Mouse (Mus musculus) G1E (cell line): ENCODE data around the gene Myo5a. TPM values are rescaled to one million over a fixed set of nuclear protein-coding genes. Genes with fewer than 3 reads are reported as not detected.

ENCODE experiments used
- ATAC-seq: 2 replicates; pipeline ENCODE4 v1.8.0; 2016; ENCODE audit warnings: mild to moderate bottlenecking; ENCODE audit not compliant: insufficient number of reproducible peaks, poor library complexity, low FRiP score, severe bottlenecking; ENCODE audit errors: extremely low read depth
- DNase-seq: peaks from one replicate; pipeline ENCODE4 v3.0.0; 2012; ENCODE audit warnings: low spot score
- H3K27me3 ChIP-seq: 2 replicates; pipeline ENCODE4 v1.6.1; 2012; ENCODE audit warnings: mild to moderate bottlenecking, low read length, inconsistent platforms; ENCODE audit not compliant: insufficient read depth
- H3K36me3 ChIP-seq: replicated peaks from 2 replicates; pipeline ENCODE3; 2012; ENCODE audit warnings: mild to moderate bottlenecking, inconsistent platforms
- H3K4me1 ChIP-seq: 2 replicates; pipeline ENCODE4 v1.6.1; 2012; ENCODE audit warnings: low read depth, low read length, inconsistent platforms, mixed read lengths; ENCODE audit not compliant: insufficient read depth
- H3K4me3 ChIP-seq: 2 replicates; pipeline ENCODE4 v1.5.1; 2012; ENCODE audit warnings: low read depth, mild to moderate bottlenecking, inconsistent platforms, low read length, moderate library complexity, mixed read lengths
- H3K9me3 ChIP-seq: replicated peaks from 2 replicates; pipeline ENCODE4 v1.6.1; 2012; ENCODE audit warnings: inconsistent platforms
- CTCF ChIP-seq: IDR thresholded peaks from 2 replicates; pipeline ENCODE4 v1.5.1; 2012; ENCODE audit warnings: low read depth, low read length, inconsistent platforms, mixed read lengths
- GATA1 ChIP-seq: IDR thresholded peaks from 2 replicates; pipeline ENCODE4 v1.6.1; 2012; ENCODE audit warnings: borderline replicate concordance, low read length, inconsistent platforms, mixed read lengths
- GATA2 ChIP-seq: IDR thresholded peaks from 2 replicates; pipeline ENCODE4 v1.6.1; 2012; ENCODE audit warnings: low read depth, low read length, inconsistent platforms, borderline replicate concordance
- POLR2AphosphoS5 ChIP-seq: IDR thresholded peaks from 2 replicates; pipeline ENCODE4 v1.6.1; 2012; ENCODE audit warnings: low read depth, low read length, inconsistent platforms; ENCODE audit not compliant: insufficient replicate concordance
- TAL1 ChIP-seq: conservative IDR thresholded peaks from 2 replicates; pipeline ENCODE4 v1.6.1; 2012; ENCODE audit warnings: low read depth, low read length, inconsistent platforms, mixed read lengths
- polyA plus RNA-seq: library from polyadenylated mRNA; stranded (reverse); fragments of >175 nt; gene quantifications from 2 replicates; pipeline ENCODE4 v1.2.3, GENCODE M21; 2012
- total RNA-seq, 2 experiments: library from RNA; stranded (forward) in 1 of 2; stranded (reverse) in 1 of 2; fragments of 200-1000 nt in 1 of 2; fragments of >200 nt in 1 of 2; fragmentation: Nextera tagmentation in 1 of 2; gene quantifications; 2 replicates each; pipeline ENCODE4 v1.2.3; 2014 to 2017

Gene Myo5a
- total and polyA plus RNA-seq, 3 experiments: 14.0 to 50.8 (median 43.1) TPM

- Histone ChIP-seq H3K4me1 (no peaks in the 10 kb centered on the region; the same call in 1 of the 2 replicates), H3K36me3 (no peaks in the 10 kb centered on the region), H3K9me3 (no peaks in the 10 kb centered on the region), H3K27me3 (no peaks in the 10 kb centered on the region), H3K4me3 (no peak overlapping the region)
- TF ChIP-seq TAL1 (no peak), GATA2 (no peak), CTCF (no peak), POLR2AphosphoS5 (no peak), GATA1 (no peak)
- DNase-seq (no peak), ATAC-seq (no peak)
These were observed 14.5 kb downstream of the Myo5a start for GRCm38 (mm10) chr9:75085242-75085824.

- no peak for TF ChIP-seq GATA1
- TF ChIP-seq TAL1: no peak
- no peak for TF ChIP-seq POLR2AphosphoS5
- TF ChIP-seq CTCF: no peak
- no peak for TF ChIP-seq GATA2
- ATAC-seq (no peak), DNase-seq (no peak)
- Histone ChIP-seq H3K4me3 (no peak overlapping the region), H3K4me1 (no peaks in the 10 kb centered on the region; the same call in 1 of the 2 replicates), H3K9me3 (no peaks in the 10 kb centered on the region), H3K27me3 (no peaks in the 10 kb centered on the region), H3K36me3 (no peaks in the 10 kb centered on the region)
These were observed 17.0 kb downstream of the Myo5a start for GRCm38 (mm10) chr9:75087823-75088222.

- Histone ChIP-seq H3K4me1 (no peaks in the 10 kb centered on the region; the same call in 1 of the 2 replicates), H3K9me3 (no peaks in the 10 kb centered on the region), H3K27me3 (no peaks in the 10 kb centered on the region), H3K4me3 (no peak overlapping the region), H3K36me3 (no peaks in the 10 kb centered on the region)
- peak; percentile 57; the same call in 1 of the 2 replicates for ATAC-seq
- TF ChIP-seq GATA2 (no peak), GATA1 (no peak), POLR2AphosphoS5 (no peak), TAL1 (no peak), CTCF (no peak)
- DNase-seq: no peak
These were observed 18.5 kb downstream of the Myo5a start for GRCm38 (mm10) chr9:75089285-75089684.

GRCm38 (mm10) chr9:75092134-75092533 is 21.3 kb downstream of the Myo5a start:
- TF ChIP-seq GATA1: no peak
- TF ChIP-seq GATA2: no peak
- no peak for TF ChIP-seq CTCF
- no peak for TF ChIP-seq POLR2AphosphoS5
- TF ChIP-seq TAL1: no peak
- no peaks in the 10 kb centered on the region for H3K27me3 ChIP-seq
- no peaks in the 10 kb centered on the region for H3K36me3 ChIP-seq
- no peaks in the 10 kb centered on the region; the same call in 1 of the 2 replicates for H3K4me1 ChIP-seq
- ATAC-seq: no peak
- no peaks in the 10 kb centered on the region for H3K9me3 ChIP-seq
- no peak overlapping the region for H3K4me3 ChIP-seq
- no peak for DNase-seq

GRCm38 (mm10) chr9:75094762-75095161 is 23.9 kb downstream of the Myo5a start:
- ATAC-seq (no peak), DNase-seq (no peak)
- TF ChIP-seq GATA2 (no peak), POLR2AphosphoS5 (no peak), GATA1 (no peak), CTCF (no peak), TAL1 (no peak)
- H3K9me3 ChIP-seq: no peaks in the 10 kb centered on the region
- H3K4me1 ChIP-seq: peaks cover 2% of the 10 kb centered on the region
- no peak overlapping the region for H3K4me3 ChIP-seq
- H3K36me3 ChIP-seq: no peaks in the 10 kb centered on the region
- no peaks in the 10 kb centered on the region for H3K27me3 ChIP-seq

- H3K27me3 ChIP-seq: no peaks in the 10 kb centered on the region
- ATAC-seq (no peak), DNase-seq (no peak)
- peaks cover 2% of the 10 kb centered on the region for H3K4me1 ChIP-seq
- H3K9me3 ChIP-seq: no peaks in the 10 kb centered on the region
- no peak overlapping the region for H3K4me3 ChIP-seq
- no peaks in the 10 kb centered on the region for H3K36me3 ChIP-seq
- no peak for TF ChIP-seq TAL1
- TF ChIP-seq GATA2: no peak
- no peak for TF ChIP-seq POLR2AphosphoS5
- TF ChIP-seq GATA1: no peak
- no peak for TF ChIP-seq CTCF
These were observed 28.1 kb downstream of the Myo5a start for GRCm38 (mm10) chr9:75098937-75099336.
